Mouse (Mus musculus) left cerebral cortex, adult 11 months (tissue): ENCODE results near the gene Peg3.

Experiments
- DNase-seq: peaks from one replicate; pipeline ENCODE4 v3.0.0; 2022; ENCODE audit warnings: low spot score

Gene Peg3

DNA sequence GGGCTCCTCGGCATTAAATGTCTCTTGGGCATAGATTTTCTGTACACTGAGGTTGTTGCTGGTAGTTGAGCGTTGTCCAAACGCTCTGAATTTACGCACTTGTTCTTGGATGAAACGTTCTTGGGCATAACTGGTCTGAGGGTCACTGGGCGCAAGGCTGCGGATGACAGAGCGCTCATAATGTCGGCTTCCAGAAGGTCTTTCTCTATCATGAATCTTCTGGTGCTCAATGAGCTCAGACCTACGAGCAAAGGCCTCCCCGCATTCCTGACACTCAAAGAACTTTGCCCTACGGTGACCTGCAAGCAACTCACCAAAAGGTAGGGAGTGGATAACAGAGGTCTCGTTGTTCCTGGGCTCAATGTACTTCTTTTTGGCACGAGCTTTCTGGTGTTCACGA, 20.8 kb downstream of the Peg3 start:
- DNase-seq, result no peak

DNA sequence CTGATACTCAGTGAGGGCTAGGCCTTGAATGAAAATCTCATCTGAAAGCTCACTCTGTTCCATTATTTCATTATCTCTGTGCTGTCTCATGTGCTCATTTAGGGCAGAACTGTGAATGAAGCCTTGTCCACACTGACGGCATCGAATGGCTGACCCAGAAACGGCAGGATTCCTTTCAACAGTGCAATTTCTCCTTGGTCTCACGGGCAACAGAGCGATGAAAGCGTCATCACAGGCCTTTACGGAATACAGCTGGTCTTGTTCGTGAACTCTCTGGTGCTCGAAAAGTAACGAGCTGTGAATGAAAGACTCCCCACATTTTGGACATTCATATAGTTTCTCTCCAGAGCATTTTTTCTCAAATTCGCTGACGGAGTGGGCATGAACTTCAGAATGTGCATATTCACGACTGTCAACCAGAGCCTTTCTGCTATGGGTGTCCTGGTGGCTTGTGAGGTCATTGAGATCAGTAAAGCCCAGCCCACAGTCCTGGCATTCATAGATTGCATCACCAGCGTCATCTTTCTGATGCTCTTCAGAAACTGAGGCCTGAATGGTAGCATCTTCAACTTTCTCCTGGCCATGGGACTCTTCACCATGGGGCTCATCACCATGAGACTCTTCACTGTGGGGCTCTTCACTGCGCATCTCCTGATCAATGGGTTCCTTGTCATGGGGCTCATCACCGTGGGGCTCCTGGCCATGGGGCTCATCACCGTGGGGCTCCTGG, 21.6 kb downstream of the Peg3 start:
- DNase-seq, result no peak

DNA sequence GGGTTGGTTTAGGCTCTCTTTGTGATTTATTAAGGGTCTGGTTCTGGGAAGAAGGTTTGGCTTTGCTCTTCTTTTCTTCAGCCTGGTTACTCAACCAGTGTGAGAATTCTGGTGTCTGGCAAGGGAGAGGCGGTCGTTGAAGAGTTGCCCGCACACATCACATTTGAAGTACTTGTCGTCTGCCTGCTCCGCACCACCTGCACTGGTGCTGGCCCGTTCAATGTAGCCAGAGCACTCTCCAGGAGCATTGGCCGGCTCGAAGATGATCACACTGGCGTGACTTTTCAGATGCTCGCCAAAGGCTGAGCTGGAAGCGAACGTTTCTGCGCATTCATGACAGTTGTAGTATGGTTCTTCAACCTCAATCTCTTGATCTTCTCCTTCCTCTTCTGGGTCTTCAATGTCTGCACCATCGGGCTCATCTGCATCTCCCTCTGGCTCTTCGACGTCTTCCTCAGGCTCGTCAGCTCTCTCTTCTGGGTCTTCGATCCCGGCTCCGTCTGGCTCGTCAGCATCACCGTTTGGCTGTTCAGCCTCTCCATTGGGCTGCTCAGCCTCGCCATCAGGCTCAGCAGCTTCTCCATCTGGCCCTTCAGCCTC, 22.7 kb downstream of the Peg3 start:
- no peak for DNase-seq

DNA sequence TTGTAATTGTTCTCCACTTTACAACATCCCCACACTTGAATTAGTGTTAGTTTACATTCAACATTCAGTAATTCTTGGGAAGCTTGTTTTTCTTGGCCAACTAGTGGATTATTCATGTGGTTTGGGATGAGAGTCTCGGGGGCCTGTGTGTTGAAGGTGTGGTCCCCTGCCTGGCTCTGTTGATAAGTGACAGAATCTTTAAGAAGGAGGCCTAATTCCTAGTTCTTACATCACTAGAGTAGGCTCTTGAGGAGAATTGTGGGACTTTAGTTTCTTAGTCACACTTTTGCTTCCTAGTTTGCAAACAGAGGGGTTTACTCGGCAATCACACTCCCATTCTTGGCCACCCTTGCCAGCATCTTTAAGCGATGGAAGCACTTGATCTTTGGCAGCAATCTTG, 31.0 kb downstream of the Peg3 start:
- no peak for DNase-seq

DNA sequence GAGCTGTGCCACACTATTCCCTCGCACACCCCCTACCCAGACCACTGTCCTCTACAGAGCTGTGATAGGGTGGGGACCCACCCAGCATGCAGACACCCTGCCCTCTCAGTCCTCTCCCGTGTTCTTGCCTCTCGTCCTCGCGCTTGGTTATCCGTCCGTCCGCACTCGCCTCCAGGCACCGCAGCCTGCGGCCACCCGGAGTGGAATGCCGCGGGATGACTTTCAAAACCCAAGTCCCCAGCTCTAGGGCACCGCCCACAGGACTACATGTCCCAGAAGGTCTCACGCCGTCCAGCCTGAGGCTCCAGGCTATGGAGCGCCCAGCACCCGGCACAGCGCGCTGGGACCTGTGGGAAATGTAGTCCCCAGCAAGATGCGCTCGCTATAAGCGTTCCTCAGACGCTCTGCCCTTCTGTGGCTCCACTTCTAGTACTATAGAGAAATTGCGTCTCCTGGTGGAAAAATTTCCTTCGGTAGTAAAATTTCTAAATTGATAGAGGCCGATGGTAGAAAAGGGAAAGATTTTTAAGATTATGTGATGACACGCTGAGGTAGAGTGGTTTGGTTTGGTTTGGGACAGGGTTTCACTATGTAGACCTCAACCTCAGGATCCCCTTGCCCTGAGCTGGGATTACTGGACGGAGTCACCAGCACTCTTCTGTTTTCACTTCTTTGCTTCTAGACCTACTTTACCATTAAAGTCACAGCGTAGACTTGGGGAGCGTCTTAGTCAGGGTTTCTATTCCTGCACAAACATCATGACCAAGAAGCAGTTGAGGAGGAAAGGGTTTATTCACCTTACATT, 33.8 kb downstream of the Peg3 start, which contains the start of gene Zim1:
TSS of gene Zim1 (minus strand) at position 210 of the 805 bp plus-strand sequence.
- DNase-seq, result peak; percentile 84

DNA sequence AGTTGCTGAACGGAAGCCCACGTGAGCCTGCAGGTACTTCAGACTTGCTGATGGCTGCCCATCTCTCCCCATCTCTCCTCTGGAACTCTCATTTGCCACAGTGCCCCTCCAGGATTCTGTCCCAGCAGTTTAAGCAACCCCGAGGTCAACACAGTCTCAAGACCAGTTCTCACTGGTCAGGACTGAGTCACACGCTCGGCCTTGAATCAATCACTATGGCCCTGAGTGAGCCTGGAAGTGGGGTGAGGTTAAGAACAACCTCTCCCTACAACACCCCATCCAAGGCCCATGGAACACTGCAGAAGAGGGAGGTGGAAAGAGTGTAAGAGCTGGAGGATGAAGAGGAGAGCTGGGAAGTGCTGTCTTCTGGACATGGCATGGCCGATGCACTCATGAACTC, 44.7 kb downstream of the Peg3 start:
- DNase-seq, result no peak

DNA sequence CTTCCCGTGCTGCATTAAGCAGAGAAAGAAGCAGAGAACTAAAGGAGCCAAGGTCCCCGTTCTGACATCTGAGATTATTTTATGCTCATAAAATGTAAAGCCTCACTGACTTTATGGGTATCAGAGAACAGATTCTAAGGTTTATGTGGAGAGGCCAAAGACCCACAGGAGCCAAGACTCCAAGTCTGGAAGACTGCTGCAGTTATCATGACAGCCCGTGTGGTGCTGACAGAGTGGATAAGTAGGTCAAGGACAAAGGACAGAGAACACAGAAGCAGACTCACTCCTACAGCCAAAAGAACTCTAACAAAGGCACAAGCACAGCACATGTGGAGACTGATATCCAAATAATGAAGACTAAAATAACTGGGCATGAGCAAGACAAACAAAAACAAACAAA, 63.5 kb downstream of the Peg3 start:
- DNase-seq, result no peak

DNA sequence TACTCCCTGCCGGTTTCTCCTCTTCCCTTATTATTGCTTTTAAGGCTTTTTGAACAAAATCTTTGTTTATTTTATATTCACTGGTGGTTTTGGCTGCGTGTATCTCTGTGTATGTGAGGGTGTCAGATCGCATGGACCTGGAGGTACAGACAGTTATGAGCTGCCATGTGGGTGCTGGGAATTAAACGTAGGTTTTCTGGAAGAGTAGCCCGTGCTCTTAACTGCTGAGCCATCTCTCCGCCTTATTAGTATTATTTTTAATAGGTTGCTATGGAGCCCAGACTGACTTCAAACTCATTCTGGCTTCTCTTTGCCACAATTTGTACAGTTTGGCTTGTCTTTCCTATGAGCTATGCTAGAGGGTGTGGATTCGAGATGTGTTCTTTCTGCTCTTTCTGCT, 66.8 kb downstream of the Peg3 start:
- no peak for DNase-seq

DNA sequence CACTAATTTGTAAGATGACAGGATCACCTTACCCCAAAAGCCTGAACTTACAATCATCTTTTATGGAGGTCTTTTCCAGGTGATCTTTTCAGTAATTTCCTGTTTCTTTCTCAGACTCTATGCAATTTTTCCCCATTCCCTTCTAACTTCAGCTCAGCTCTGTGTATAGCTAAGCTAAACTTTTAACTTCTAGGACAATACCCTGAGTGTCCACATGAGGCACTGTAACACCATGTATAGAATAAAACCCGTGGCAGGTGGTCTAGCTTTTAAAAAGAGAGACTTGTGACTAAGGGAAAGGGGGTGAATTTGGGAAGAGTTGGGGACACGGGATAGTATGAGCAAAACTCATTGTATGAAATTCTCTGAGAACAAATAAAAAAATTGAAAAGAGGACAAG, 70.6 kb downstream of the Peg3 start:
- DNase-seq, result peak; percentile 4

DNA sequence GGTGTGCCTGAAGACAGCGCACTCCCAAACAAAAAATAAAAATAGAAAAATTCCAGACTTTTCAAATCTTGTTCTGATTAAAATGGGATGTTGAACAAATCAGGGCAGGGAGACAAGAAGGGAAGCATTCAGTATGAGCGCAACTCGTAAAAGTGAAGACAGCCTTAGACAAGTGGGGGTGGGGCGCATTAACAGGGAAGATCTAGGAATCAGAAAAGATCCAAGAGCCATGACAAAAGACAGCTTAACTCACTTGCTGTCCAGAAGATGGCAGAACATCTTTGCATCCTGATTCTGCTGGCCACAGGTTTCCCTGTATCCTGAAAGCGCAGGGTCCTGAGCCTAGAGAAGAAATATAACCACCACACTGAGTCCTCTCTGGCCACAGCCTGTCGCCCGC, 71.6 kb downstream of the Peg3 start:
- DNase-seq, result no peak
